Mouse (Mus musculus) C2C12 (cell line): ENCODE measurements at regions not wholly inside any gene's neighbourhood (a gene's known extent, or its start where the extent isn't known, plus 50 kb on each side); places are given as distances from the start of the nearest gene placed in this dataset.

Experiments used
- H3K27me3 ChIP-seq: one replicate; pipeline ENCODE4 v1.6.1; 2011; ENCODE audit not compliant: control insufficient read depth, insufficient read depth, insufficient read length
- H3K36me3 ChIP-seq: one replicate; pipeline ENCODE4 v1.6.1; 2011; ENCODE audit not compliant: control insufficient read depth, insufficient read depth
- H3K4me3 ChIP-seq: one replicate; pipeline ENCODE4 v1.5.1; 2011; ENCODE audit warnings: mild to moderate bottlenecking, control low read depth; ENCODE audit not compliant: poor library complexity, insufficient read depth, severe bottlenecking
- H3K79me2 ChIP-seq: one replicate; pipeline ENCODE4 v1.6.1; 2011; ENCODE audit not compliant: control insufficient read depth, insufficient read depth
- H3K79me3 ChIP-seq: one replicate; pipeline ENCODE4 v1.6.1; 2011; ENCODE audit warnings: low read depth, control low read depth
- H3ac ChIP-seq: one replicate; pipeline ENCODE3; 2011; ENCODE audit warnings: low read depth; ENCODE audit not compliant: control insufficient read depth, insufficient read length
- CEBPB ChIP-seq: IDR thresholded peaks from one replicate; pipeline ENCODE4 v1.6.1; 2011; ENCODE audit warnings: low read depth, mild to moderate bottlenecking, control low read depth, moderate library complexity
- CTCF ChIP-seq: IDR thresholded peaks from one replicate; pipeline ENCODE4 v1.5.1; 2011; ENCODE audit not compliant: control insufficient read depth, insufficient read depth, insufficient read length
- FOSL1 ChIP-seq: IDR thresholded peaks from one replicate; pipeline ENCODE4 v1.8.0; 2011; ENCODE audit warnings: mild to moderate bottlenecking, low read length; ENCODE audit not compliant: poor library complexity, insufficient read depth, severe bottlenecking
- MAX ChIP-seq: IDR thresholded peaks from one replicate; pipeline ENCODE4 v1.6.1; 2011; ENCODE audit warnings: mild to moderate bottlenecking, control low read depth
- MYOD1 ChIP-seq: IDR thresholded peaks from one replicate; pipeline ENCODE4 v1.6.1; 2011; ENCODE audit warnings: low read depth; ENCODE audit not compliant: control insufficient read depth, insufficient read length
- MYOG ChIP-seq: IDR thresholded peaks from one replicate; pipeline ENCODE4 v1.6.1; 2011; ENCODE audit not compliant: control insufficient read depth, insufficient read length; ENCODE audit errors: extremely low read depth
- USF1 ChIP-seq: IDR thresholded peaks from one replicate; pipeline ENCODE4 v1.6.1; 2011; ENCODE audit warnings: low read depth, mild to moderate bottlenecking, control low read depth, moderate library complexity

GRCm38 (mm10) chr7:115112282-115112681 is 368.8 kb downstream of the Insc start:
- Histone ChIP-seq H3K79me3 (no peaks in the 10 kb centered on the region), H3K36me3 (no peaks in the 10 kb centered on the region), H3ac (no peak overlapping the region), H3K4me3 (no peak overlapping the region), H3K79me2 (no peaks in the 10 kb centered on the region), H3K27me3 (no peaks in the 10 kb centered on the region)
- no peak for TF ChIP-seq FOSL1
- no peak for TF ChIP-seq MAX
- TF ChIP-seq CTCF: no peak
- no peak for TF ChIP-seq USF1
- no peak for TF ChIP-seq CEBPB
- TF ChIP-seq MYOG: no peak
- no peak for TF ChIP-seq MYOD1

GRCm38 (mm10) chr7:115123283-115123682 is 379.8 kb downstream of the Insc start:
- Histone ChIP-seq H3K4me3 (no peak overlapping the region), H3K27me3 (no peaks in the 10 kb centered on the region), H3ac (no peak overlapping the region), H3K79me3 (no peaks in the 10 kb centered on the region), H3K36me3 (no peaks in the 10 kb centered on the region), H3K79me2 (no peaks in the 10 kb centered on the region)
- no peak for TF ChIP-seq MYOD1
- TF ChIP-seq CEBPB: no peak
- no peak for TF ChIP-seq CTCF
- TF ChIP-seq MAX: no peak
- no peak for TF ChIP-seq USF1
- TF ChIP-seq FOSL1: no peak
- TF ChIP-seq MYOG: no peak

GRCm38 (mm10) chr7:115129001-115129400 is 385.5 kb downstream of the Insc start:
- Histone ChIP-seq H3ac (no peak overlapping the region), H3K4me3 (no peak overlapping the region), H3K79me3 (no peaks in the 10 kb centered on the region), H3K27me3 (no peaks in the 10 kb centered on the region), H3K36me3 (no peaks in the 10 kb centered on the region), H3K79me2 (no peaks in the 10 kb centered on the region)
- no peak for TF ChIP-seq MYOG
- TF ChIP-seq MYOD1: no peak
- TF ChIP-seq CEBPB: no peak
- no peak for TF ChIP-seq MAX

- Histone ChIP-seq H3K4me3 (no peak overlapping the region), H3K36me3 (no peaks in the 10 kb centered on the region), H3K79me3 (no peaks in the 10 kb centered on the region), H3K27me3 (no peaks in the 10 kb centered on the region), H3ac (no peak overlapping the region), H3K79me2 (no peaks in the 10 kb centered on the region)
- TF ChIP-seq MAX: no peak
- no peak for TF ChIP-seq FOSL1
- no peak for TF ChIP-seq MYOG
- TF ChIP-seq MYOD1: no peak
- TF ChIP-seq CEBPB: no peak
- TF ChIP-seq USF1: no peak
- TF ChIP-seq CTCF: no peak
Observed at GRCm38 (mm10) chr7:115131259-115131969, 387.9 kb downstream of the Insc start.

- Histone ChIP-seq H3K27me3 (no peaks in the 10 kb centered on the region), H3K79me2 (no peaks in the 10 kb centered on the region), H3K79me3 (no peaks in the 10 kb centered on the region), H3K4me3 (no peak overlapping the region), H3ac (no peak overlapping the region), H3K36me3 (no peaks in the 10 kb centered on the region)
- TF ChIP-seq MYOG (no peak), FOSL1 (no peak), MAX (no peak), CTCF (no peak), USF1 (no peak), CEBPB (no peak), MYOD1 (no peak)
Observed at GRCm38 (mm10) chr7:115131970-115132551, 388.6 kb downstream of the Insc start.
